Mouse (Mus musculus): ENCODE measurements around the gene Fam189a1. TPM values are rescaled to one million over a fixed set of nuclear protein-coding genes. Genes with fewer than 3 reads are reported as not detected.

The Fam189a1 gene
- total and polyA plus RNA-seq, 3 experiments = not detected

DNA sequence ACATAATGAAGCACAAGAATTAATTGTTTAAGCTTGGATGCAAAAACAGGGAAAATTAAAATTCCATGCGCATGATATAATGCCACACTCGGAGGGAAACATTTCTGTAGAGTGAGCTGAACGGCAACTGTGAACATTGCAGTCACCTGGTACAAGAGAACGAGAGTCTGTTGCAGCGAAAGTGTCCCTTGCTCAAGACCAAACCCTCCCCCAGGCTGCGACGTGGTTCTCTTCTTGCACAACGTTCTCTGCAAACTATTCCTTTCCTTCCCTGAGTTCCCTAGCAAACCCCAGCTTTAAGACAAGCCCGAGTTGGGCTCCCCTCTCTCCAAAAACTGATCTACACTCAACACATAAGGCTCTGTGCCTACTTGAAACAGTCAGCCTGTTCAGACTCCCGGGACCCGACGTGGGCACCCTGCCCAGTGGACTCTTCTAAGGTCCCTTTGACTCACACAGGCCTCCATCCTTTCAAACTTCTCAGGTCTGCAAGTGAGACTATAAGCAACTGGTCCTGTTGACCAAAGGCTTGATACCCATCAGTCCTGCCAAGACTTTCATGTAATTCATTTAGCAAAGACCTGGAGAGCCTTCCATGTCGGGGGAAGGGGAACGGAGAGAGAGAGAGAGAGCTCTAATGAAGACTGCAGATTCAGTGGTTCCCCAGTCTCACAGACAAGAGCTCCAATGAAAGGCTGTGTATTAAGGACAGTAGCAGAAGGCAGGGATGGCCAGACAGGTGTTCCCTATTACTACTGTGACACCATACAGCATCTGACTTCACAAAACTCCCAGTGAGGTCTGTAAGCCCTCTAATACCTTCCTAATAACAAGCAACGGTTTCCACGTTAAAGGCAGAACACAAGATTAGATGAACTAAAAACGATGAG, 51.9 kb downstream of the Fam189a1 start:
- no peaks in the 10 kb centered on the region for H3K36me3 ChIP-seq (ENCODE audit: control insufficient read depth in 1 of 2, insufficient read depth in 2 of 2, low read length in 2 of 2)
- no peak for TF ChIP-seq GABPA (IDR thresholded peaks at IDR 0.05; ENCODE audit: low read depth, low read length)
- no peak for TF ChIP-seq ELF1 (IDR thresholded peaks at IDR 0.05; ENCODE audit: low read depth, low read length)
- TF ChIP-seq MXI1 (IDR thresholded peaks at IDR 0.05; ENCODE audit: low read depth, low read length) = no peak
- no peak for TF ChIP-seq TAL1 (IDR thresholded peaks at IDR 0.05; ENCODE audit: low read length)
- TF ChIP-seq CHD2 (IDR thresholded peaks at IDR 0.05; ENCODE audit: low read length) = no peak
- TF ChIP-seq RAD21 (IDR thresholded peaks at IDR 0.05; ENCODE audit: low read depth, low read length) = no peak
- no peak for TF ChIP-seq USF1 (IDR thresholded peaks at IDR 0.05; ENCODE audit: low read depth, low read length)
- TF ChIP-seq TBP (IDR thresholded peaks at IDR 0.05; ENCODE audit: low read depth, low read length) = no peak
- no peak for TF ChIP-seq CHD1 (IDR thresholded peaks at IDR 0.05; ENCODE audit: low read depth, low read length)
- TF ChIP-seq GATA1 (IDR thresholded peaks at IDR 0.05; ENCODE audit: low read depth, low read length) = no peak
- no peak for TF ChIP-seq MAFK (IDR thresholded peaks at IDR 0.05; ENCODE audit: borderline replicate concordance, low read depth, low read length)
- TF ChIP-seq JUND (IDR thresholded peaks at IDR 0.05; ENCODE audit: low read depth, low read length) = no peak
- TF ChIP-seq BHLHE40 (IDR thresholded peaks at IDR 0.05; ENCODE audit: borderline replicate concordance, low read depth, low read length) = no peak
- no peaks in the 10 kb centered on the region for H3K27me3 ChIP-seq (ENCODE audit: control insufficient read depth in 1 of 2, insufficient read depth in 2 of 2, low read length in 2 of 2)
- H3K4me1 ChIP-seq (ENCODE audit: control insufficient read depth in 1 of 2, insufficient read depth in 2 of 2, low read length in 2 of 2) = no peaks in the 10 kb centered on the region
- H3K79me2 ChIP-seq (ENCODE audit: control insufficient read depth, insufficient read depth, low read length, poor library complexity) = no peaks in the 10 kb centered on the region
- DNase-seq (ENCODE audit: low read depth, low spot score) = no peak
- no peak overlapping the region for H3K4me3 ChIP-seq (ENCODE audit: control insufficient read depth in 1 of 2, insufficient read depth in 1 of 2, low read depth in 2 of 2, low read length in 2 of 2)
- H3K9ac ChIP-seq (ENCODE audit: control insufficient read depth, low read depth, low read length, poor library complexity, severe bottlenecking) = no peak overlapping the region
- no peaks in the 10 kb centered on the region for H3K9me3 ChIP-seq (replicated peaks; ENCODE audit: insufficient read depth, low read length)
- H3K27ac ChIP-seq (ENCODE audit: control insufficient read depth, low read depth, low read length) = no peak overlapping the region

GRCm38 (mm10) chr7:65101661-65102060, 54.7 kb downstream of the Fam189a1 start:
- no peak for DNase-seq (ENCODE audit: low read depth, low spot score)
- H3K36me3 ChIP-seq (ENCODE audit: control insufficient read depth in 1 of 2, insufficient read depth in 2 of 2, low read length in 2 of 2) = no peaks in the 10 kb centered on the region
- no peaks in the 10 kb centered on the region for H3K27me3 ChIP-seq (ENCODE audit: control insufficient read depth in 1 of 2, insufficient read depth in 2 of 2, low read length in 2 of 2)
- no peak overlapping the region for H3K9ac ChIP-seq (ENCODE audit: control insufficient read depth, low read depth, low read length, poor library complexity, severe bottlenecking)
- TF ChIP-seq MAX (IDR thresholded peaks at IDR 0.05; ENCODE audit: low read length) (no peak), RAD21 (IDR thresholded peaks at IDR 0.05; ENCODE audit: low read depth, low read length) (no peak), SMC3 (IDR thresholded peaks at IDR 0.05; ENCODE audit: low read depth, low read length) (no peak), USF1 (IDR thresholded peaks at IDR 0.05; ENCODE audit: low read depth, low read length) (no peak), BHLHE40 (IDR thresholded peaks at IDR 0.05; ENCODE audit: borderline replicate concordance, low read depth, low read length) (no peak), ZMIZ1 (IDR thresholded peaks at IDR 0.05; ENCODE audit: low read depth, low read length) (no peak), MAZ (IDR thresholded peaks at IDR 0.05; ENCODE audit: low read depth, low read length) (no peak), ELF1 (IDR thresholded peaks at IDR 0.05; ENCODE audit: low read depth, low read length) (no peak), JUND (IDR thresholded peaks at IDR 0.05; ENCODE audit: low read depth, low read length) (no peak), KAT2A (conservative IDR thresholded peaks at IDR 0.05; ENCODE audit: low read depth, low read length) (no peak)
- H3K9me3 ChIP-seq (replicated peaks; ENCODE audit: insufficient read depth, low read length) = no peaks in the 10 kb centered on the region
- no peak overlapping the region for H3K4me3 ChIP-seq (ENCODE audit: control insufficient read depth in 1 of 2, insufficient read depth in 1 of 2, low read depth in 2 of 2, low read length in 2 of 2)
- no peaks in the 10 kb centered on the region for H3K79me2 ChIP-seq (ENCODE audit: control insufficient read depth, insufficient read depth, low read length, poor library complexity)
- no peak overlapping the region for H3K27ac ChIP-seq (ENCODE audit: control insufficient read depth, low read depth, low read length)
- H3K4me1 ChIP-seq (ENCODE audit: control insufficient read depth in 1 of 2, insufficient read depth in 2 of 2, low read length in 2 of 2) = no peaks in the 10 kb centered on the region
